ENCODE assay signal across 7 mouse cellular contexts in the genomic region with DNA sequence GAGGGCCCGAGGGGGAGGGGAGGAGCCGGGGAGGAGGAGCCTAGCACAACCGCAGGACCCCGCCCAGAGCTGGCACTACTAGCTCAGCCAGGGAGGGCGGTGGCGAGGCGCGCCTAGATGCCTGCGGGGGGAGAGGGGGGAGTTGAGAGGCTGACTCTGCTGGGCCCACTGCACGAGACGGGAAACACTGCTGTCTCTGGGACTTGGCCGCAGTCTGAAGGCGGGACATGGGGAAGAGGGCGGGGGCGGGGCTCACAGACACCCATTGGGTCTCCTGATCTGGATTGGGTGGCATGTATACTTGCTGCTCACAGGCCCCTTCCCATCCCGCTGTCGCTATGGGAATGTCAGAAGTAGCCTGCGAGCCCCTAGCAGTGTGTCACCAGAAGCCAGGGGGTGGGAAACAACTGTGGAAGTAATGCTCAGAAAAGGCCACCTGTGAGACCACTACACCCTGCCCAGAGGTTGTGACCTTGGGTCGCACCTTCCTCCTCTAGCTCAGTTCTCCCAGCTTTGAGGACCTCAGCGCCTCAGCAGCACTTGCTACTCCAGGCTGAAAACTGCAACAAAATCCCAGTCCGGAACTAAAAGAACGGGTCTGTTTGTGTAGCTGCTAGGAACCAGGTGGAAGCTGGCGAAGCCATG. TPM values are rescaled to one million over a fixed set of nuclear protein-coding genes. Genes with fewer than 3 reads are reported as not detected.
DNase-seq lines count a peak whose midpoint lies in the region; ATAC-seq lines count a peak whose summit lies in the region.

Cd99l2 (minus strand) TSS at position 216 of the 645 bp plus-strand sequence.

- DNase-seq in adrenal gland, adult 18-20 months (ENCODE audit: low spot score in 2 of 2): peak; percentile 74 to 78
- DNase-seq in embryo, embryonic 11 days: peak; percentile 90
- DNase-seq in gastrocnemius, postnatal 36 days: peak; percentile 73 to 78
- peak; percentile 72 to 81 for DNase-seq in left cerebral cortex, postnatal 25 days (ENCODE audit: low spot score in 2 of 2)
- DNase-seq in midbrain, embryonic 10.5 days (ENCODE audit: low spot score): peak; percentile 86
- peak; percentile 79 for DNase-seq in right cerebral cortex, postnatal 4 days

- peak within 1 kb of the TSS; percentile 59 for H3K9ac ChIP-seq in intestine, embryonic 15.5 days

- no peaks in the 10 kb centered on the region for H3K9me3 ChIP-seq in intestine, embryonic 15.5 days
- H3K9me3 ChIP-seq in midbrain, embryonic 10.5 days (replicated peaks): no peaks in the 10 kb centered on the region

- H3K27me3 ChIP-seq in intestine, embryonic 15.5 days (replicated peaks): no peaks in the 10 kb centered on the region
- peaks cover 4% of the 10 kb centered on the region for H3K27me3 ChIP-seq in midbrain, embryonic 10.5 days (ENCODE audit: low read depth, poor library complexity, severe bottlenecking)

- intact Hi-C loops in gastrocnemius, postnatal 36 days (cut with DNase I): no loop called here
- intact Hi-C loops in left cerebral cortex, postnatal 25 days (cut with DNase I): loop anchor here (2.0 kb wide), 1 partner anchor 64 kb away; no protein-coding TSS in a partner anchor

- peak within 1 kb of the TSS; percentile 66 for H3K4me2 ChIP-seq in intestine, embryonic 15.5 days (replicated peaks)

- peak; percentile 98 for ATAC-seq in intestine, embryonic 15.5 days

- H3K4me1 ChIP-seq in intestine, embryonic 15.5 days (replicated peaks): no peaks in the 10 kb centered on the region
- peaks cover 17% of the 10 kb centered on the region for H3K4me1 ChIP-seq in midbrain, embryonic 10.5 days

- no peaks in the 10 kb centered on the region for H3K36me3 ChIP-seq in intestine, embryonic 15.5 days
- no peaks in the 10 kb centered on the region for H3K36me3 ChIP-seq in midbrain, embryonic 10.5 days

- WGBS in intestine, embryonic 15.5 days: 23% methylated on average over 23 of the region's 23 CpGs
- 17% methylated on average over 23 of the region's 23 CpGs for WGBS in midbrain, embryonic 10.5 days

- H3K27ac ChIP-seq in intestine, embryonic 15.5 days: peak within 1 kb of the TSS; percentile 83
- H3K27ac ChIP-seq in midbrain, embryonic 10.5 days (replicated peaks): peak within 1 kb of the TSS; percentile 92

- H3K4me3 ChIP-seq in intestine, embryonic 15.5 days (replicated peaks): peak within 1 kb of the TSS; percentile 54
- peak within 1 kb of the TSS; percentile 64 for H3K4me3 ChIP-seq in midbrain, embryonic 10.5 days

RNA-seq across cellular contexts. Expression of gene Cd99l2, which starts in this region (rescaled TPM):
- 10 to 100 TPM; 84.8 to 90.4 TPM for total RNA-seq in adrenal gland, adult 18-20 months (2021)
- total RNA-seq in gastrocnemius, postnatal 36 days (2021): 10 to 100 TPM; 48.4 to 52.3 TPM
- polyA plus RNA-seq in intestine, embryonic 15.5 days (2015; fragmentation: Nextera tagmentation; extraction: Ambion mirVana): 24.9 and 25.6 TPM in 2 replicates
- 10 to 100 TPM; 65.1 to 66.2 TPM for total RNA-seq in left cerebral cortex, postnatal 25 days (2021)
- polyA plus RNA-seq in midbrain, embryonic 10.5 days (2016; fragmentation: Nextera tagmentation; extraction: Ambion mirVana): 22.0 and 24.8 TPM in 2 replicates

Comparison
In these comparisons a context has a peak if more than half of its experiments do, and no peak if none do; other contexts are left out.
1. Peak in every context shown above with its lines: DNase-seq, ATAC-seq, H3K4me3 ChIP-seq and H3K27ac ChIP-seq.